Mouse (Mus musculus) stomach, embryonic 15.5 days (tissue): ENCODE results near the gene Sptbn1. TPM values are rescaled to one million over a fixed set of nuclear protein-coding genes. Genes with fewer than 3 reads are reported as not detected.

Experiments
- ATAC-seq: fragments of 200-750 bp; cut with Nextera tagmentation; 2 replicates; pipeline ENCODE4 v1.8.0; 2017; ENCODE audit warnings: low read depth, moderate number of reproducible peaks, moderate TSS enrichment; ENCODE audit not compliant: insufficient read depth, low FRiP score
- H3K27ac ChIP-seq: fragments of 300-500 bp; sonication (generic); 2 replicates; pipeline ENCODE4 v1.5.1; 2015; ENCODE audit warnings: mild to moderate bottlenecking, inconsistent platforms
- H3K27me3 ChIP-seq: fragments of 300-500 bp; sonication (generic); replicated peaks from 2 replicates; pipeline ENCODE4 v1.6.1; 2015; ENCODE audit warnings: inconsistent platforms
- H3K36me3 ChIP-seq: fragments of 300-500 bp; sonication (generic); 2 replicates; pipeline ENCODE4 v1.6.1; 2015; ENCODE audit warnings: inconsistent platforms
- H3K4me1 ChIP-seq: fragments of 300-500 bp; sonication (generic); 2 replicates; pipeline ENCODE4 v1.6.1; 2015; ENCODE audit warnings: inconsistent platforms
- H3K4me2 ChIP-seq: fragments of 300-500 bp; sonication (generic); 2 replicates; pipeline ENCODE4 v1.6.1; 2015; ENCODE audit warnings: mild to moderate bottlenecking, inconsistent platforms
- H3K4me3 ChIP-seq: fragments of 300-500 bp; sonication (generic); replicated peaks from 2 replicates; pipeline ENCODE4 v1.5.1; 2015; ENCODE audit warnings: inconsistent platforms
- H3K9ac ChIP-seq: fragments of 300-500 bp; sonication (generic); 2 replicates; pipeline ENCODE4 v1.6.1; 2015; ENCODE audit warnings: inconsistent platforms
- H3K9me3 ChIP-seq: fragments of 300-500 bp; sonication (generic); 2 replicates; pipeline ENCODE4 v1.6.1; 2016; ENCODE audit warnings: inconsistent platforms
- WGBS: fragments of 180-500 bp; shearing (Covaris S2); methylation state at CpG from one replicate; pipeline ENCODE4 v1.1.7; 2015; 5-methylcytosine and 5-hydroxymethylcytosine counted together
- polyA plus RNA-seq: library from polyadenylated mRNA; unstranded; fragments of >200 nt; fragmentation: Nextera tagmentation; extraction: Ambion mirVana; gene quantifications from 2 replicates; pipeline ENCODE4 v1.2.1, GENCODE M21; 2015

Sptbn1 gene
- polyA plus RNA-seq, 1 experiment from 2014 or later: 119 TPM

- no peaks in the 10 kb centered on the region for H3K27me3 ChIP-seq
Measured at GRCm38 (mm10) chr11:30163081-30163480, 104.9 kb downstream of the Sptbn1 start.

GRCm38 (mm10) chr11:30161744-30162143 lies 106.2 kb downstream of the Sptbn1 start:
- Histone ChIP-seq H3K27me3 (no peaks in the 10 kb centered on the region), H3K9ac (no peak overlapping the region), H3K4me2 (no peak overlapping the region), H3K27ac (peak overlapping the region; percentile 72), H3K9me3 (no peaks in the 10 kb centered on the region), H3K4me1 (peaks cover 22% of the 10 kb centered on the region), H3K36me3 (no peaks in the 10 kb centered on the region), H3K4me3 (no peak overlapping the region)
- 80% methylated on average over 1 of the region's 1 CpGs for WGBS
- ATAC-seq: no peak

More at GRCm38 (mm10) chr11:30163081-30163480, 104.9 kb downstream of the Sptbn1 start:
- H3K4me2 ChIP-seq: no peak overlapping the region
- H3K27ac ChIP-seq: no peak overlapping the region
- H3K4me1 ChIP-seq: peaks cover 22% of the 10 kb centered on the region
- 67% methylated on average over 4 of the region's 4 CpGs for WGBS
- no peaks in the 10 kb centered on the region for H3K36me3 ChIP-seq
- no peak overlapping the region for H3K9ac ChIP-seq
- no peak overlapping the region for H3K4me3 ChIP-seq
- H3K9me3 ChIP-seq: no peaks in the 10 kb centered on the region
- no peak for ATAC-seq

- Histone ChIP-seq H3K36me3 (no peaks in the 10 kb centered on the region), H3K9me3 (no peaks in the 10 kb centered on the region), H3K4me1 (peaks cover 22% of the 10 kb centered on the region), H3K27ac (peak overlapping the region; percentile 72), H3K27me3 (no peaks in the 10 kb centered on the region), H3K4me3 (no peak overlapping the region), H3K9ac (no peak overlapping the region), H3K4me2 (no peak overlapping the region)
- ATAC-seq: peak; percentile 75
- 19% methylated on average over 6 of the region's 6 CpGs for whole genome bisulfite sequencing
Measured at GRCm38 (mm10) chr11:30161173-30161650, 106.8 kb downstream of the Sptbn1 start.

GRCm38 (mm10) chr11:30160625-30161172 lies 107.3 kb downstream of the Sptbn1 start:
- Histone ChIP-seq H3K9me3 (no peaks in the 10 kb centered on the region), H3K4me3 (no peak overlapping the region), H3K4me1 (peaks cover 22% of the 10 kb centered on the region), H3K27ac (peak overlapping the region; percentile 72), H3K27me3 (no peaks in the 10 kb centered on the region), H3K9ac (no peak overlapping the region), H3K36me3 (no peaks in the 10 kb centered on the region), H3K4me2 (no peak overlapping the region)
- ATAC-seq: no peak
- 66% methylated on average over 4 of the region's 4 CpGs for WGBS

- Histone ChIP-seq H3K9ac (no peak overlapping the region), H3K36me3 (no peaks in the 10 kb centered on the region), H3K9me3 (no peaks in the 10 kb centered on the region), H3K4me2 (no peak overlapping the region), H3K27ac (no peak overlapping the region), H3K4me3 (no peak overlapping the region), H3K27me3 (no peaks in the 10 kb centered on the region), H3K4me1 (peaks cover 20% of the 10 kb centered on the region)
- 88% methylated on average over 4 of the region's 4 CpGs for WGBS
- ATAC-seq: no peak
Measured at GRCm38 (mm10) chr11:30159545-30160255, 108.3 kb downstream of the Sptbn1 start.

DNA sequence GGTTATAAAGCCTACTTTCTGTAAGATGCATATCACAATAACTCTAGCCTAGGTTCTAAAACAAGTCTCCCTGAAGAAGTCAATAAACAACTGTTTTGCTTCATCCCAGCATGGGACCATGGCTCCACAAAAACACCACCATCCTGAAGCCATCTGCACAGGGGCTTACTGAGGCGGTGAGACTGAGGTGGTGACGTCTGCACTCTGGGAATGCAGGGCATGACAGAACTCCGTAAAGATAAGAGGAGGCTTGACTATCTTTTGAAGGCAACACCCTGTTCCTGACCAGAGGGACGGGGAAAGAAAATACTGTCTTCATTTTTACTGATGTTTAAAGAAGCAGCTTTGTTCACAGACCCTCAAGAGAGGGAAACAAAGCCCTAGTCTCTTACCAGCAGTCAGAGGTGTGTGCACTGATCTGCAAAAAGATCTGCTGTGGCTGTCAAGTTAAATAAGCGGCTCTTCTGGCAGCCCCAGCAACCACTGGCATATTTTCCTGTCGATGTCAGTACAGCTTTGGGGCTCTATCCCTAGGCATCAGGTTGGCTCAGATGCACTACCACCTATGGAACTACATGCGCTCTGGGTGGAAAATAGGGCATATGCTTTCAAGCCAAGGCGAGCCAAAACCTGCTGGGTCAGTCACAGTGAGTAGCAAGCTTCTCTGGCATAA lies 109.8 kb downstream of the Sptbn1 start:
- Histone ChIP-seq H3K27me3 (no peaks in the 10 kb centered on the region), H3K4me3 (no peak overlapping the region), H3K27ac (no peak overlapping the region), H3K4me1 (peaks cover 18% of the 10 kb centered on the region), H3K4me2 (no peak overlapping the region), H3K9ac (no peak overlapping the region), H3K36me3 (peaks cover 3% of the 10 kb centered on the region; the same call in 1 of the 2 replicates), H3K9me3 (no peaks in the 10 kb centered on the region)
- ATAC-seq: peak; percentile 75
- WGBS: 43% methylated on average over 8 of the region's 8 CpGs

GRCm38 (mm10) chr11:30155887-30156286 lies 112.1 kb downstream of the Sptbn1 start:
- Histone ChIP-seq H3K9ac (no peak overlapping the region), H3K27ac (no peak overlapping the region), H3K4me3 (no peak overlapping the region), H3K4me2 (no peak overlapping the region), H3K9me3 (no peaks in the 10 kb centered on the region), H3K27me3 (no peaks in the 10 kb centered on the region), H3K4me1 (peaks cover 8% of the 10 kb centered on the region; the same call in 1 of the 2 replicates), H3K36me3 (peaks cover 10% of the 10 kb centered on the region)
- 63% methylated on average over 2 of the region's 2 CpGs for WGBS
- ATAC-seq: no peak

- H3K4me3 ChIP-seq: no peak overlapping the region
- H3K9ac ChIP-seq: no peak overlapping the region
- H3K27ac ChIP-seq: no peak overlapping the region
- no peak for ATAC-seq
- no peaks in the 10 kb centered on the region for H3K27me3 ChIP-seq
- 79% methylated on average over 2 of the region's 2 CpGs for WGBS
- peaks cover 15% of the 10 kb centered on the region for H3K36me3 ChIP-seq
- H3K4me1 ChIP-seq: peaks cover 8% of the 10 kb centered on the region; the same call in 1 of the 2 replicates
- no peaks in the 10 kb centered on the region for H3K9me3 ChIP-seq
- no peak overlapping the region for H3K4me2 ChIP-seq
Measured at GRCm38 (mm10) chr11:30154980-30155379, 113.0 kb downstream of the Sptbn1 start.

- no peak overlapping the region for H3K9ac ChIP-seq
- no peak for ATAC-seq
- H3K4me3 ChIP-seq: no peak overlapping the region
- H3K27ac ChIP-seq: no peak overlapping the region
- no peak overlapping the region for H3K4me2 ChIP-seq
- WGBS: 80% methylated on average over 5 of the region's 5 CpGs
- peaks cover 37% of the 10 kb centered on the region for H3K36me3 ChIP-seq
- no peaks in the 10 kb centered on the region for H3K4me1 ChIP-seq
- no peaks in the 10 kb centered on the region for H3K9me3 ChIP-seq
- H3K27me3 ChIP-seq: no peaks in the 10 kb centered on the region
Measured at GRCm38 (mm10) chr11:30148888-30149287, 119.1 kb downstream of the Sptbn1 start.

GRCm38 (mm10) chr11:30148378-30148777 lies 119.6 kb downstream of the Sptbn1 start:
- no peak for ATAC-seq
- no peak overlapping the region for H3K27ac ChIP-seq
- H3K36me3 ChIP-seq: peaks cover 41% of the 10 kb centered on the region
- no peaks in the 10 kb centered on the region for H3K9me3 ChIP-seq
- H3K4me1 ChIP-seq: no peaks in the 10 kb centered on the region
- no peak overlapping the region for H3K4me2 ChIP-seq
- H3K9ac ChIP-seq: no peak overlapping the region
- no peak overlapping the region for H3K4me3 ChIP-seq
- no peaks in the 10 kb centered on the region for H3K27me3 ChIP-seq

- no peak overlapping the region for H3K9ac ChIP-seq
- 94% methylated on average over 1 of the region's 1 CpGs for WGBS
Measured at GRCm38 (mm10) chr11:30147882-30148281, 120.1 kb downstream of the Sptbn1 start.

GRCm38 (mm10) chr11:30143090-30143489 lies 124.9 kb downstream of the Sptbn1 start:
- no peak overlapping the region for H3K9ac ChIP-seq
- no peaks in the 10 kb centered on the region for H3K9me3 ChIP-seq
- WGBS: 71% methylated on average over 6 of the region's 6 CpGs
- no peak overlapping the region for H3K27ac ChIP-seq
- no peaks in the 10 kb centered on the region for H3K4me1 ChIP-seq
- no peak overlapping the region for H3K4me3 ChIP-seq
- ATAC-seq: no peak
- no peaks in the 10 kb centered on the region for H3K27me3 ChIP-seq
- H3K4me2 ChIP-seq: no peak overlapping the region
- H3K36me3 ChIP-seq: peaks cover 76% of the 10 kb centered on the region

More at GRCm38 (mm10) chr11:30147882-30148281, 120.1 kb downstream of the Sptbn1 start:
- H3K27me3 ChIP-seq: no peaks in the 10 kb centered on the region
- no peaks in the 10 kb centered on the region for H3K4me1 ChIP-seq
- no peak overlapping the region for H3K27ac ChIP-seq
- no peak for ATAC-seq
- no peak overlapping the region for H3K4me2 ChIP-seq
- H3K36me3 ChIP-seq: peaks cover 44% of the 10 kb centered on the region
- H3K9me3 ChIP-seq: no peaks in the 10 kb centered on the region
- no peak overlapping the region for H3K4me3 ChIP-seq
